Mouse (Mus musculus): ENCODE measurements around the gene Gdpd5. TPM values are rescaled to one million over a fixed set of nuclear protein-coding genes. Genes with fewer than 3 reads are reported as not detected.

The Gdpd5 gene
- polyA plus RNA-seq (2014; fragmentation: Nextera tagmentation; extraction: Ambion mirVana), result 15.0 and 17.5 TPM in 2 replicates

GRCm38 (mm10) chr7:99381214-99382087 lies at the start of gene Gdpd5:
Gene Gdpd5 (plus strand): TSS chr7:99381414.
- ATAC-seq (ENCODE audit: low read depth) (peak; percentile 97), DNase-seq (ENCODE audit: low spot score) (peak; percentile 98)
- no peaks in the 10 kb centered on the region for H3K9me3 ChIP-seq (ENCODE audit: control insufficient read depth, low read length)
- peak within 1 kb of the TSS; percentile 68 for H3K4me3 ChIP-seq (ENCODE audit: low read depth, low read length)
- no peaks in the 10 kb centered on the region for H3K36me3 ChIP-seq (ENCODE audit: control insufficient read depth, insufficient read depth, low read length)
- peak within 1 kb of the TSS; percentile 77 for H3K9ac ChIP-seq (ENCODE audit: low read depth, low read length)
- H3K27me3 ChIP-seq (replicated peaks; ENCODE audit: control insufficient read depth, insufficient read depth, low read length), result no peaks in the 10 kb centered on the region; the same call in 1 of the 2 replicates
- WGBS, result under 1% methylated on average over 42 of the region's 73 CpGs
- peak within 1 kb of the TSS; percentile 97 for H3K4me2 ChIP-seq (ENCODE audit: low read depth, low read length)
- H3K4me1 ChIP-seq (ENCODE audit: control insufficient read depth, insufficient read depth, low read length), result peaks cover 24% of the 10 kb centered on the region
- peak within 1 kb of the TSS; percentile 92 for H3K27ac ChIP-seq (replicated peaks; ENCODE audit: low read depth, low read length)

GRCm38 (mm10) chr7:99332774-99333480 lies 48.3 kb upstream of the Gdpd5 start:
- no peak overlapping the region for H3K27ac ChIP-seq (replicated peaks; ENCODE audit: low read depth, low read length)
- H3K4me3 ChIP-seq (ENCODE audit: low read depth, low read length), result no peak overlapping the region
- ATAC-seq (ENCODE audit: low read depth) (peak; percentile 81), DNase-seq (ENCODE audit: low spot score) (peak; percentile 85)
- no peaks in the 10 kb centered on the region for H3K4me1 ChIP-seq (ENCODE audit: control insufficient read depth, insufficient read depth, low read length)
- H3K9ac ChIP-seq (ENCODE audit: low read depth, low read length), result no peak overlapping the region
- no peak overlapping the region for H3K4me2 ChIP-seq (ENCODE audit: low read depth, low read length)
- no peaks in the 10 kb centered on the region for H3K9me3 ChIP-seq (ENCODE audit: control insufficient read depth, low read length)
- no peaks in the 10 kb centered on the region for H3K36me3 ChIP-seq (ENCODE audit: control insufficient read depth, insufficient read depth, low read length)
- WGBS, result 42% methylated on average over 12 of the region's 12 CpGs
- H3K27me3 ChIP-seq (replicated peaks; ENCODE audit: control insufficient read depth, insufficient read depth, low read length), result no peaks in the 10 kb centered on the region

- H3K36me3 ChIP-seq (ENCODE audit: control insufficient read depth, insufficient read depth, low read length), result peaks cover 36% of the 10 kb centered on the region
- H3K9me3 ChIP-seq (ENCODE audit: control insufficient read depth, low read length), result no peaks in the 10 kb centered on the region
- no peak for ATAC-seq (ENCODE audit: low read depth)
- 79% methylated on average over 8 of the region's 8 CpGs for WGBS
- no peaks in the 10 kb centered on the region for H3K4me1 ChIP-seq (ENCODE audit: control insufficient read depth, insufficient read depth, low read length)
- no peak overlapping the region for H3K27ac ChIP-seq (replicated peaks; ENCODE audit: low read depth, low read length)
- no peak overlapping the region for H3K4me2 ChIP-seq (ENCODE audit: low read depth, low read length)
- H3K27me3 ChIP-seq (replicated peaks; ENCODE audit: control insufficient read depth, insufficient read depth, low read length), result no peaks in the 10 kb centered on the region
- H3K9ac ChIP-seq (ENCODE audit: low read depth, low read length), result no peak overlapping the region
- H3K4me3 ChIP-seq (ENCODE audit: low read depth, low read length), result no peak overlapping the region
- DNase-seq (ENCODE audit: low spot score), result no peak
These were observed 40.5 kb upstream of the Gdpd5 start for GRCm38 (mm10) chr7:99340736-99341135.

- WGBS, result 77% methylated on average over 4 of the region's 4 CpGs
- H3K4me3 ChIP-seq (ENCODE audit: low read depth, low read length), result no peak overlapping the region
- no peak overlapping the region for H3K9ac ChIP-seq (ENCODE audit: low read depth, low read length)
- H3K4me1 ChIP-seq (ENCODE audit: control insufficient read depth, insufficient read depth, low read length), result no peaks in the 10 kb centered on the region
- H3K4me2 ChIP-seq (ENCODE audit: low read depth, low read length), result no peak overlapping the region
- no peak overlapping the region for H3K27ac ChIP-seq (replicated peaks; ENCODE audit: low read depth, low read length)
- H3K27me3 ChIP-seq (replicated peaks; ENCODE audit: control insufficient read depth, insufficient read depth, low read length), result no peaks in the 10 kb centered on the region
- ATAC-seq (ENCODE audit: low read depth), result no peak
- DNase-seq (ENCODE audit: low spot score), result no peak
- H3K9me3 ChIP-seq (ENCODE audit: control insufficient read depth, low read length), result no peaks in the 10 kb centered on the region
- H3K36me3 ChIP-seq (ENCODE audit: control insufficient read depth, insufficient read depth, low read length), result peaks cover 64% of the 10 kb centered on the region
These were observed 37.6 kb upstream of the Gdpd5 start for GRCm38 (mm10) chr7:99343577-99343976.

- WGBS, result 95% methylated on average over 10 of the region's 10 CpGs
- no peak for ATAC-seq (ENCODE audit: low read depth)
- H3K36me3 ChIP-seq (ENCODE audit: control insufficient read depth, insufficient read depth, low read length), result peaks cover 82% of the 10 kb centered on the region
These were observed 33.9 kb upstream of the Gdpd5 start for GRCm38 (mm10) chr7:99347268-99347667.

GRCm38 (mm10) chr7:99348883-99349282 lies 32.3 kb upstream of the Gdpd5 start:
- Histone ChIP-seq H3K4me3 (ENCODE audit: low read depth, low read length) (0 out of 2 replicates have a peak overlapping the region, but pooled peaks have one; percentile 83), H3K36me3 (ENCODE audit: control insufficient read depth, insufficient read depth, low read length) (peaks cover 70% of the 10 kb centered on the region), H3K9ac (ENCODE audit: low read depth, low read length) (0 out of 2 replicates have a peak overlapping the region, but pooled peaks have one; percentile 97), H3K4me1 (ENCODE audit: control insufficient read depth, insufficient read depth, low read length) (peaks cover 18% of the 10 kb centered on the region; the same call in 1 of the 2 replicates), H3K4me2 (ENCODE audit: low read depth, low read length) (peak overlapping the region; percentile 75; the same call in 1 of the 2 replicates), H3K27ac (replicated peaks; ENCODE audit: low read depth, low read length) (no peak overlapping the region), H3K27me3 (replicated peaks; ENCODE audit: control insufficient read depth, insufficient read depth, low read length) (no peaks in the 10 kb centered on the region), H3K9me3 (ENCODE audit: control insufficient read depth, low read length) (no peaks in the 10 kb centered on the region)
- WGBS, result 95% methylated on average over 26 of the region's 26 CpGs
- no peak for DNase-seq (ENCODE audit: low spot score)
- no peak for ATAC-seq (ENCODE audit: low read depth)

More at GRCm38 (mm10) chr7:99347268-99347667, 33.9 kb upstream of the Gdpd5 start:
- Histone ChIP-seq H3K4me1 (ENCODE audit: control insufficient read depth, insufficient read depth, low read length) (peaks cover 13% of the 10 kb centered on the region; the same call in 1 of the 2 replicates), H3K4me2 (ENCODE audit: low read depth, low read length) (no peak overlapping the region), H3K4me3 (ENCODE audit: low read depth, low read length) (no peak overlapping the region), H3K9ac (ENCODE audit: low read depth, low read length) (no peak overlapping the region), H3K27me3 (replicated peaks; ENCODE audit: control insufficient read depth, insufficient read depth, low read length) (no peaks in the 10 kb centered on the region), H3K27ac (replicated peaks; ENCODE audit: low read depth, low read length) (no peak overlapping the region), H3K9me3 (ENCODE audit: control insufficient read depth, low read length) (no peaks in the 10 kb centered on the region)
- DNase-seq (ENCODE audit: low spot score), result no peak

- peaks cover 58% of the 10 kb centered on the region for H3K36me3 ChIP-seq (ENCODE audit: control insufficient read depth, insufficient read depth, low read length)
- H3K4me1 ChIP-seq (ENCODE audit: control insufficient read depth, insufficient read depth, low read length), result peaks cover 24% of the 10 kb centered on the region
- WGBS, result 49% methylated on average over 9 of the region's 9 CpGs
These were observed 31.2 kb upstream of the Gdpd5 start for GRCm38 (mm10) chr7:99349782-99350720.

More at GRCm38 (mm10) chr7:99349782-99350720, 31.2 kb upstream of the Gdpd5 start:
- H3K27me3 ChIP-seq (replicated peaks; ENCODE audit: control insufficient read depth, insufficient read depth, low read length), result no peaks in the 10 kb centered on the region
- ATAC-seq (ENCODE audit: low read depth) (no peak), DNase-seq (ENCODE audit: low spot score) (no peak)
- H3K4me2 ChIP-seq (ENCODE audit: low read depth, low read length), result peak overlapping the region; percentile 75
- H3K9me3 ChIP-seq (ENCODE audit: control insufficient read depth, low read length), result no peaks in the 10 kb centered on the region
- peak overlapping the region; percentile 83 for H3K4me3 ChIP-seq (ENCODE audit: low read depth, low read length)
- peak overlapping the region; percentile 94 for H3K27ac ChIP-seq (replicated peaks; ENCODE audit: low read depth, low read length)
- H3K9ac ChIP-seq (ENCODE audit: low read depth, low read length), result peak overlapping the region; percentile 97
